Mouse (Mus musculus): ENCODE data around the gene Stip1.

DNA sequence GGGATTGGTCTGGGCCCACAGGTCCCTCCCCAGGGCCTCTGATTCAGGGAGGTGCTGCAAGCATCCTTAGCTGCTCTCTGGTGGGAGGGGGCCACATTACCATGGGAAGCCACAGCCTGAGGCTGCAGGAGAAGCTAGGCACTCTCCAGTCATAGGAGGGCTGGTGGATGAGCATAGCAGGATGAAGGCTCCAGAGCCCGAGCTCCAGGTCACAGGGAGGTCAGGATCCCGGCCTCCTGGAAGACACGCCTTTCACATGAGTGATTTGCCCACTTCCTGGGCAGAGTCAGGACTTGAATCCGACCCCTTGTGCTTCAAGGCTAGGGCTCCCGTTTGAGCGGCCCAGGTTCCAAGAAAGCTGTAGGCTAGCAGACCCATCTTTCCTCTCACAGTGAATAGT, 68.1 kb downstream of the Stip1 start:
- TF ChIP-seq CTCF (IDR thresholded peaks at IDR 0.05; ENCODE audit: insufficient read depth, low read length) (no peak), POLR2A (IDR thresholded peaks at IDR 0.05; ENCODE audit: borderline replicate concordance, extremely low read depth, low read depth, low read length) (no peak)
